Mouse (Mus musculus) forelimb bud, embryonic 11.5 days (tissue): ENCODE results near the gene Elovl3.
"Not testable (repeated sequence)": the region's sequence is repeated elsewhere in the genome, so short reads cannot be mapped to it uniquely, and the experiment has no call there.

Experiments
- DNase-seq: peaks from one replicate; pipeline ENCODE4 v3.0.0-alpha.2; 2012; ENCODE audit warnings: low read depth, low spot score

The Elovl3 gene

GRCm38 (mm10) chr19:46135789-46136638 is 4.3 kb downstream of the Elovl3 start:
- no peak for DNase-seq

DNA sequence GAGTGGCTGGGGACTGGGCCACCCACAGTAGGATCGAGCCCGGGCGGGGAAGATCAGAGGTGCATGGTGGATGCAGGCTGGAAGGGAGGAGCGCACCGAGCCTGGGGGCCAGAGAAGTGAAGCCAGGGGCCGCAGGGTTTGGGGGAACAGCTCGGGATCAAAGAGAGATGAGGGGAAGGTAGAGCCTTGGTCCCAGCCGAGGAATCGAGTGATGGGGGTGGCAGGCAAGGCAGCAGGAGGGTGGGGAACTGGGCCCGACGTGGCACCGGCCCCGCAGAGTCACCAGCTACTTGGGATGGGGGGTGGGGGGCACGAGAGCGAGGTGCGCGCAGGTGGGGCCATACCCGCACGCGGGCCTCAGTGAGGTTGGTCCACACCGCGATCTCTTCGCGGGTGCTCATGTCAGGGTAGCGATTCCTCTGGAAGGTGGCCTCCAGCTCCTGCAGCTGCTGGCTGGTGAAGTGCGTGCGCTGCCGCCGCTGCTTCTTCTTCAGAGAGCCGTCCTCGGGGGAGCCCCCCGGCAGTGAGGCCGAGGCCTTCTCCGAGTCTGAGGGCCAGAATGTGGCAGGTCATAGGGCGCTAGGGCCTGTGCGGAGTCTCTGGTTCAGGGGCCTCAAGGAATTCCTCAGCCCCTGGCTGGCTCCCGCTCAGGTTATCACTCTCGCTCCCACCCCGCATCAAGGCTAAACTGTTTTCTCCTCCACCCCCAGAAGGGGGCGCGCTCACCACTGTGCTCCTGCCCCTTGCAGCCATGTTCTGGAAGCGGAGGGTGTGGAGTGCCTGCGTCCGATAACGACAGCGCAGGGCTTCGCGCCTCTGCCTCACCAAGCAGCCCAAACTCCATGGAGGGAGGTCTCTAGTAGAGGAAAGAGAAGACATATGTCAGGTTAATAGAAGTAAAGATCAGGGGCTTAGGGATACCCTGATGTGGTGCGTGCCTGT is 5.2 kb downstream of the Elovl3 start:
- DNase-seq: peak; percentile 59

GRCm38 (mm10) chr19:46140324-46140723 is 8.6 kb downstream of the Elovl3 start:
- no peak for DNase-seq

- no peak for DNase-seq
Measured at GRCm38 (mm10) chr19:46141091-46141490, 9.4 kb downstream of the Elovl3 start.

- no peak for DNase-seq
Measured at GRCm38 (mm10) chr19:46147511-46148371, 16.0 kb downstream of the Elovl3 start, which contains the start of gene Pitx3. Pitx3 (minus strand) TSS chr19:46148326.

DNA sequence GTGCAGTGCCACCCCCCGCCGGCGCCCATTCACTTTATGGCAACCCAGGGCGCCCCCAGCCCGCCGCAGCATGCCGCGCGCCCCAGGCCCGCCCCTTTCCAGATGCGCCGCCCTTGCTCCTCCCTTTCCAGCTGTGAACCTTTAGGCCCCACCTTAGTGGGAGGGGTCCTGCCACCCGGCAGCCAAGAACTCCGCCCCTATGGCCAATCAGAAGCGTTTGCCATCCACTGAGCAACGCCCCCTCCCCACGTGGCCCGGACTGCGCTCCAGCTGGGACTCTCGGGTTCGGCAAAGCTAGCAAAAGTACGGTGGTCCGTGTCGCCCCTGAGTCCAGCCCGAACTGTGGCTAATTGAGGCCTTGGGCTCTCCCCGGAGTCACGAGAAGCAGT is 16.7 kb downstream of the Elovl3 start:
- peak; percentile 91 for DNase-seq

DNA sequence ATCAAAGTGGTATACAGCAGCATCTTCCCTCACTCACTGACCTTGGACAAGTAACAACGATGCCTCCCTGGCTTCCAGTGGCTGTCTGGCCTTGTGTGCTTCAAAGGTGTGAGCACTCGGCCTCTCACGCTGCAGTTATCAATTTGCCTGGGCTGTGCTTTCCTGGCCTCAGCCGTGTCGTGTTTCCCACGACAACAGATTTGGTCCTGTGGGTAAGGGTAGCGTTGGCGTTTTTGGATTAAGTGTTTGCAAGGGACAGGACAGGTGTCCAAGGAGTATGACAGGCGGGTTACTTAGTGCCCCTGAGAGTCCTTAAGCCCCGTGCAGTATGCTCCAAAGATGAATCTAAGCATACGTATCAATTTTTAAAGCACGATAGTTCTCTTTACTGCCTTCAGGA is 17.4 kb downstream of the Elovl3 start:
- no peak for DNase-seq

DNA sequence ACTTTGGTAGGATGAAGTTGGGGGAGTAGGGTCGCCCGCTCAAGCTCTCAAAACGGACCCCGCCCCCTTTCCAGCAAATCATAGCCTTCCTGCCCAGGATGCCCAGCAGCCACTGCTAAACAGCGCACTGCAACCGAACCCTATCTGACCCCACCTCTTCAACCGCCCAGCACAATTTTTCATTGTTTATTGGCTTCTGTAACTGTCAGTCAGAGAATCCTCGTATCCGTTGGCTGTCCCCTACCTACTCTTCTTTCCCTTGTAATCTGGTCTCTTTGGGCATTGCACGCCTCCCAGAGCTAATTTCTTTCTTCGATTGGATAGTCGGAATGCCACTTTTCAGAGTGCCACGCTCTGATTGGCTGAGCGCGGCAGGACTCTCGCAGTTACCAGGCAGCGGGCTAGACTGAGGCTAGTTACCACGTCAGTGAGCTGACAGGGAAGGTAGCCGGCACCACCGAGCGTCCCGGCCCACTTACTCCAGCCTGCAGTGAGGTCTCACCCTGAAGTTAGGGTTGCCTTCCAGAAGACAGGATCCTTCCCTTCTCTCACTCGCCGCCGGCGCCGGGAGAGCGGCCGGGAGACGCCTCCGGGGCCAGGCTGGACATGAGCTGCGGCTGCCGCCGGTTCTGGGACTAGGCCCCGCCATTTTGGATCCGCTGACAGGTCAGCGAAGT is 20.6 kb downstream of the Elovl3 start, which contains the start of gene Gbf1:
Gene Gbf1 (plus strand): TSS at position 383 of the 677 bp plus-strand sequence.
- DNase-seq: peak; percentile 98

DNA sequence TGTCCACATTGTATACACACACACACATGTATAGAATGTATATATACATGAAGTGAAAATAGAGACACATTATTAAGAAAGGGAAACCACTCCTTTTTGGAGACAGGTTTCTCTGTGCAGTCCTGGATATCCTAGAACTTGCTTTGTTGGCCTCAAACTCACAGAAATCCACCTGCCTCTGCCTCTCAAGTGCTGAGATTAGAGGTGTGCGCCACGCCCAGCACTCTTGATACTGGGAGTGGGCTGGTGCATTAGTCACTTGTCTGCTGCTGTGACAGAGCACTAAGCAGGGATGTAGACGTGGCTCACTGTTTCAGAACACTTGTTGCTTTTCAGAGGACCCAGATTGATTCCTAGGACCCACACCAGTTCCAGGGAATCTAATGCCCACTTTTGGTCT is 34.3 kb downstream of the Elovl3 start:
- DNase-seq: no peak

DNA sequence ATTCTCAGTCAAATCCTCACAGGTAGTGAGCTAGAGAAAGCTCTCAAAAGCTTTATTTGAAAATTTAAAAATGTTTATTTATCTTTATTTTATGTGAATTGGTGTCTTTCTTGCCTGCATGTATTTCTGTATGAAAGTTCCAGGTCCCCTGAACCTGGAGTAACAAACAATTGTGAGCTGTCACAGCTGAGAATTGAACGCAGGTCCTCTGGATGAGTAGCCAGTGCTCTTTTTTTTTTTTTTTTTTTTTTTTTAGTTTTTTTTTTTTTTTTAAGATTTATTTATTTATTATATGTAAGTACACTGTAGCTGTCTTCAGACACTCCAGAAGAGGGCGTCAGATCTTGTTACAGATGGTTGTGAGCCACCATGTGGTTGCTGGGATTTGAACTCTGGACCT is 35.5 kb downstream of the Elovl3 start:
- DNase-seq: not testable (repeated sequence)

GRCm38 (mm10) chr19:46169396-46169795 is 37.7 kb downstream of the Elovl3 start:
- DNase-seq: no peak

DNA sequence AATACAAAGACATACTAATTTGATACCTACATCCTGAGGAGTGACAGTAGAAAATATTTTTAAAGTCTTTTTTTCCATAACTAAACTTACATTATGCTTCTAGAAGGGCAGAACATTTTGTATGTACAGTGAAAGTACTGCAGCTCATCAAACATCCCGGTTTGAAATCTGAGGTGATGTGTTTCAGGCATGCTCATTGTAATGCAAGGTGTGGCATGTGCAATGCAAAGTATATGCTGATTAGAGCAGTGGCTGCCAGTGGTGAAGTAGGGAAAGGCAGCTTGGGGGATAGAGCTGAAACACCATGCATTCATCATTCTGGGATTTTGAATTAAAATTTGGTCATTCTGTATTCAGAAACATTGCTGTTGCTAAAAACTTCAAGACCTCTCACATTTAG is 38.2 kb downstream of the Elovl3 start:
- no peak for DNase-seq

DNA sequence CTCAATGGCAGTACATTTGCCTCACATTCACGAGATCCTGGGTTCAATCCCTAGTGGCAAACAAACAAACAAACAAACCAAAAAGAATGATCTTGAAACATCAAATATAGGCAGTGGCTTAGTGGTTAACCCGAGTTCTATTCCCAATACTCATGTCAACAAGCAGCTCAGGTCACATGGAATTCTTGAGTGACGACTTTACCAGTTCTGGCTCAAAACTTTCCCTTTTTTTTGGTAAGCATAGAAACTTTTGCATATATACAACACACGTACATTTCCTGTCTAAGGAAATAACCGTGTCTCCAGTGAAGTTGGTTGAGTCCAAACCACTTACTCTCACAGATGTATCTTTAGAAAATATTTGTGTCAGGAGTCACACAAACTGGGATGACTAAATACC is 40.8 kb downstream of the Elovl3 start:
- no peak for DNase-seq

- no peak for DNase-seq
Measured at GRCm38 (mm10) chr19:46175173-46175572, 43.5 kb downstream of the Elovl3 start.

DNA sequence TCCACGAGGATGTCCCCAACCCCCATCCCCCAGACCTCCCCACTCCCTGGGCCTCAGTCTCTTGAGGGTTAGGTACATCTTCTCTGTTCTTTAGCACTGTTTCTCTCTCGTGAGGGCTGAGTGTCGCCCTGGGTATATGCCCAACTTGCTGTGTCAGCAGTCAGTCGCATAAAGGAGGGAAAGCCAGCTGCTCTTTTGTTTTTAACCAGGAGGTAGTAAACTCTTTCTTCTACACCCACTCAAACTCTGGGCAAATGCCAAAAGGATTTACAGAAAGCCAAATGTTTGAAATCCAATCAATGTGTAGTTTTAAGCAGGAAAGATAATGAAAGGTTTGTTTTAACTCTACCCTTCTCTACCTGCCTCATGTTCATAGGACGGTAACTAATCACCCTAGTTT is 45.3 kb downstream of the Elovl3 start:
- DNase-seq: no peak

DNA sequence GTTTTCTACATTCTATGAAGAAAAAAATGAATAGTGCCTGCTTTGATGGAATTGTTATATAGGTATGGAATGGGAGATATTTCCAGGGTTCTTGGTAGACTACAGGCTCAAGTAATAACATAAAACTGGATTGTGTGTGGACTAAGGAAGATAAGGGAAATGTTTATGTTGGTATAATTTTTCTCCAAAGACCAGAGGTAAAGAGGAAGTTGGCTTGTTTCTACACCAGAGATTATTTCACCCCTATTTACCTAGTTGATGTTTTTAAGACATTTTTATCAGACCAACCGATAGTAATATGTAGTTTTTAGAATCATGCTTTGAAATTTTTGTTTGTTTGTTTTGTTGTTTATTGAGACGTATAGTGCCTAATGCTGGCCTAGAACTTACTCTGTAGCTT is 48.6 kb downstream of the Elovl3 start:
- no peak for DNase-seq

DNA sequence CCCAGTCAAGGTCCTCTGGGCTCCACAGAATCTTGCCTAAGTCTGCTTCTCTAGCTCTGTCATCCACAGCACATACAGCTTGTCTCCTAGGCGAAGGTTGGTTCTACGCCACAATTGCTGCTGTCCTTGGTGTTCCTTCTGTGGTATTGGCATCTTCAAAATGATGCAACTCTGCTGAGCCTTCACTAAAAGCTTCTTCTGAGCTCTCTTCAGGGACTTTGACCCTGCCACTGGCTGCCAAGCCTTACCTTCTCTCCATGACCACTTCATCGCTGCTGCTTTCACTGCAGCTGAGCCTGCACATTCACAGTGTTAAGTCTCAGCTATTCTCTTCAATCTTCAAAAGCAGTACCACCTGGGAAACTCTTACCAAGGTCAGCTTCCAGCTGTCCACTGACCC is 50.5 kb downstream of the Elovl3 start:
- DNase-seq: no peak
